Mouse (Mus musculus) liver, adult 2 months (tissue): ENCODE data around the gene Snd1. TPM values are rescaled to one million over a fixed set of nuclear protein-coding genes. Genes with fewer than 3 reads are reported as not detected.

Experiments
- DNase-seq: peaks from one replicate; pipeline ENCODE4 v3.0.0-alpha.2; 2011; ENCODE audit warnings: low read depth, low spot score; ENCODE audit errors: extremely low read depth
- H3K27ac ChIP-seq: fragments of 200-500 bp; replicated peaks from 2 replicates; pipeline ENCODE4 v1.5.1; 2012; ENCODE audit warnings: low read depth, mild to moderate bottlenecking, control low read depth, inconsistent platforms, low read length; ENCODE audit not compliant: insufficient read depth
- H3K27me3 ChIP-seq: fragments of 200-500 bp; 2 replicates; pipeline ENCODE4 v1.6.1; 2012; ENCODE audit warnings: mild to moderate bottlenecking, moderate library complexity, low read length, inconsistent platforms; ENCODE audit not compliant: control insufficient read depth, insufficient read depth
- H3K36me3 ChIP-seq: fragments of 200-500 bp; 2 replicates; pipeline ENCODE4 v1.6.1; 2012; ENCODE audit warnings: low read length, inconsistent platforms; ENCODE audit not compliant: control insufficient read depth, insufficient read depth
- H3K4me1 ChIP-seq: fragments of 200-500 bp; 2 replicates; pipeline ENCODE4 v1.6.1; 2011; ENCODE audit warnings: low read length; ENCODE audit not compliant: control insufficient read depth, insufficient read depth
- H3K4me3 ChIP-seq: fragments of 200-500 bp; 2 replicates; pipeline ENCODE4 v1.5.1; 2011; ENCODE audit warnings: low read depth, mild to moderate bottlenecking, control low read depth, low read length, moderate library complexity; ENCODE audit not compliant: insufficient read depth
- H3K79me2 ChIP-seq: fragments of 200-500 bp; 2 replicates; pipeline ENCODE4 v1.6.1; 2012; ENCODE audit warnings: inconsistent platforms, mild to moderate bottlenecking, low read length, moderate library complexity; ENCODE audit not compliant: control insufficient read depth, insufficient read depth
- H3K9ac ChIP-seq: fragments of 200-500 bp; 2 replicates; pipeline ENCODE4 v1.6.1; 2012; ENCODE audit warnings: low read depth, mild to moderate bottlenecking, control low read depth, inconsistent platforms, low read length
- CTCF ChIP-seq: fragments of 200-500 bp; IDR thresholded peaks from 2 replicates; pipeline ENCODE4 v1.5.1; 2011; ENCODE audit warnings: low read depth, low read length, control low read depth
- POLR2A ChIP-seq: fragments of 200-500 bp; IDR thresholded peaks from 2 replicates; pipeline ENCODE4 v1.6.1; 2011; ENCODE audit warnings: low read length, control low read depth; ENCODE audit not compliant: insufficient read depth; ENCODE audit errors: extremely low read depth
- WGBS: fragments of 180-500 bp; shearing (Covaris S2); methylation state at CpG from one replicate; pipeline ENCODE4 v1.1.7; 2018; 5-methylcytosine and 5-hydroxymethylcytosine counted together
- polyA plus RNA-seq: library from polyadenylated mRNA; depleted of rRNA; stranded (reverse); fragments of >200 nt; gene quantifications from 2 replicates; pipeline ENCODE4 v1.2.3, GENCODE M21; 2012
- total RNA-seq: library from RNA; depleted of rRNA; stranded (reverse); fragments of >200 nt; gene quantifications from 2 replicates; pipeline ENCODE4 v1.2.3, GENCODE M21; 2014

Snd1 gene
- total and polyA plus RNA-seq, 2 experiments, result 64.2 to 88.6 TPM

DNA sequence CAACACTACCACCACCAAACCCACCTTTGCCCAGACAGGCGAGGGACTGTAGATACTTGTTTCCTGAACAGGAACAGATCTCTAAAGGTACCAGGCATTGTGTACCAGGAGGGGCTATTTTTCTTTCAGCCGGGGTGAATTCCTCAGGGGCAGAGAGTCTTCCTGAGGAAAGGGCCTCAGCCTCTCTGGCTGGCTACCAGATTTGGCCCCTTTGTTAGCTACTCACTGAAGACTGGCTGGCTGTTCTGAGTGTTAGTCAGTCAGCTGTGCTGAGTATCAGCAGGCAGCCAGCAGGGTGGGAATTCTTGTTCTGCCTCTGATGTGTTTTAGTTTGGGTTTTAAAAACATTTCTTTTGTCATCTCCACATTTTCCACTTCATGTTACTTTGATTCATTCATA, 158.2 kb downstream of the Snd1 start:
- DNase-seq, result no peak
- Histone ChIP-seq H3K4me1 (peaks cover 6% of the 10 kb centered on the region), H3K27me3 (no peaks in the 10 kb centered on the region), H3K27ac (no peak overlapping the region), H3K79me2 (peaks cover 21% of the 10 kb centered on the region; the same call in 1 of the 2 replicates), H3K9ac (no peak overlapping the region), H3K36me3 (no peaks in the 10 kb centered on the region; the same call in none of the 2 replicates), H3K4me3 (no peak overlapping the region)
- TF ChIP-seq POLR2A (no peak), CTCF (no peak)
- WGBS, result 84% methylated on average over 2 of the region's 2 CpGs

DNA sequence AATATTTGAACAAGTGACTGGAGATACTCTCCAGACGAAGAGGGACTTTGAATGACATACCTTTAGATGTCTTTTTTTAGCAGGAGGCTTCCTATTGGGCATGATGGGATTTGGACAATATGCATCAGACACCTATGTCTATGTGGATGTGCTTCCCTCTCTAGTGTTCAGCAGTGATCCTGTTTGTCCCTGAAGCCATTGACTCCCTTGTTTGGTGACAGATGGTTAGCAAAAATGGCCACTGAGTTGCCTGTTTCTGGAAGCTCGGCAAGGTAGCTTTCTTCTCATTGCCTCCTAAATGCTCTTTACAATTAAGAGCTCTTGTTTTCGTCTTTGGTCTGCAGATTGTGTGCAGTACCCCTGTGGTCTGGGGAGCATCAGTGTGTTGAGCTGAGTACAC, 158.7 kb downstream of the Snd1 start:
- no peak overlapping the region for H3K9ac ChIP-seq
- DNase-seq, result no peak
- H3K79me2 ChIP-seq, result peaks cover 16% of the 10 kb centered on the region; the same call in 1 of the 2 replicates
- TF ChIP-seq POLR2A (no peak), CTCF (no peak)
- peaks cover 6% of the 10 kb centered on the region for H3K4me1 ChIP-seq
- no peaks in the 10 kb centered on the region for H3K27me3 ChIP-seq
- no peak overlapping the region for H3K27ac ChIP-seq
- WGBS, result 65% methylated on average over 3 of the region's 3 CpGs
- H3K36me3 ChIP-seq, result no peaks in the 10 kb centered on the region; the same call in none of the 2 replicates
- H3K4me3 ChIP-seq, result no peak overlapping the region

DNA sequence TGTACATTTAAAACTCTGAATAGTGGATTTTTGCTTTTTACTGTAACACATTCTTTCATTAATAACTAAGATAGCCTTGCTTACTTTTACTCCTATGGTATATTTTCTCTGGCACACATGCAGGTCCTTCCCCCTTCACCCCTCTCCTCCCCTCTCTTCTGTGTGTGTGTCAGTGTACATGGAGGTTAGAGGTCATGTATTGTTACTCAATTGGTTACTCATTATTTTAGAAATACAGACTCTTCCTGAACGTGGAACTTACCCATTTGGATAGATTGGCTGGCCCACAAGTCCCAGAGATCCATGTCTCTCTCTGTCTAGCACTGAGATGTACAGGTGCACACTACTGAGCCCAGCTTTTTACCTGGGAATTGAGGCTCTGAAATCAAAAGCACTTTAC, 160.2 kb downstream of the Snd1 start:
- DNase-seq, result peak; percentile 77
- TF ChIP-seq POLR2A (no peak), CTCF (no peak)
- H3K9ac ChIP-seq, result no peak overlapping the region
- H3K79me2 ChIP-seq, result peaks cover 19% of the 10 kb centered on the region; the same call in 1 of the 2 replicates
- H3K4me3 ChIP-seq, result no peak overlapping the region
- peaks cover 6% of the 10 kb centered on the region for H3K4me1 ChIP-seq
- 12% methylated on average over 1 of the region's 1 CpGs for WGBS
- no peak overlapping the region for H3K27ac ChIP-seq
- no peaks in the 10 kb centered on the region; the same call in none of the 2 replicates for H3K36me3 ChIP-seq
- no peaks in the 10 kb centered on the region for H3K27me3 ChIP-seq

DNA sequence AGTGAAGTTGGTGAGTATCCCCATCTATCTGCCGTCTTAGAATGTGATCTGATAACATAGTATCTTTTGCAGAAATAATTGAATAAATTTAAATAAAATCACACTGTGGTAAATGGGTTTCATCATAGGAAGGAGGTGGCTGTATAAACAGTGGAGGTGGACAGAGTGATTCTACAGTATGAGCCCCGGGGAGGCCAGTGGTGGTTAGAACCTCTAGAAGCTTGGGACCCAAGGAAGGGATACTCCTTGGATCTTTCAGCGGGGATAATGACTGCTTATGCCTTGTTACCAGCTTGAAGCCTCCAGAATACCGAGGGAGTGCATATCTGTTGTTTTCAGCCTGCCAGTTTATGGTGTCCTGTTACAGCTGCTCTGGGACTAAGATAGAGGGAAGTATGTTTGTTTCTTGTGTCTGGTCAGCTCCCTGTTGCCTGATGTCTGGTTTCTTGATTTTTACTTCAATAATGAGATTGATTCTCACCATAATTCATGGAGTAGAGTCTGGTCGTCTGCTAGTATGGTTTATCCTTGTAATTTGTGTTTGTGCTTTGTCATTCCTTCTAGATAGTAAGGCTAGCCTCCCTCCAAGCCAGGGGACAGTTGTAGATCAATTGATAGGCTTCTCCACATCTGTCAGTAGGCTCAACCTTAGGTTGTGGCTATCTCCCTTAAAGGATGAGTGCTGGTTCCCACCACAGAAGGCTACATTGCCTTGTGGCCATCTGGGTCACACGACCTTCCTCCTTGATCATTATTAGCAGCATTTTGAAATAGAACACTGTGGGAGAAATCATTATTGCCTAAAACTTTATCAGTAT, 160.8 kb downstream of the Snd1 start:
- Histone ChIP-seq H3K4me3 (no peak overlapping the region), H3K27me3 (no peaks in the 10 kb centered on the region), H3K36me3 (no peaks in the 10 kb centered on the region; the same call in none of the 2 replicates), H3K79me2 (peaks cover 19% of the 10 kb centered on the region; the same call in 1 of the 2 replicates), H3K9ac (no peak overlapping the region), H3K27ac (no peak overlapping the region), H3K4me1 (peaks cover 6% of the 10 kb centered on the region)
- TF ChIP-seq POLR2A (no peak), CTCF (no peak)
- 71% methylated on average over 6 of the region's 6 CpGs for WGBS
- DNase-seq, result no peak

DNA sequence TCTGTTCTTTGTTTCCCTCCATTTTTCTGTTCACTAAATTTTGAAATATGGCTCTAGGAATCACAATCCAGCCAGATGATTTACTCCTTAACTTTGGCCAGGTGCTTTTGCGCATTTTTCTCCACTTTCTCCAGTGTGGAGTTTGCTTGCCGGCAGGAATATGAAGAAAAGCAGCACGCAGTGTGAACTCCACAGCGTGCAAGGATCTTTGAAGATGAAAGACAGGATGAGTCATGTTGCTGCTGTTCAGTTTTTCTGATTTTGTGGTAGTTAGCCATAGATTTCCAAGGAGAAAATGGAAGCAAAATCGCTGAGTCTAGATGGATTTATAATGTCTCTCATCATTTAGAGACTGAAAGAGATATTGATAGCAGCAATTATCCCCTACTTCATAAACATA, 165.1 kb downstream of the Snd1 start:
- Histone ChIP-seq H3K27ac (no peak overlapping the region), H3K79me2 (peaks cover 27% of the 10 kb centered on the region; the same call in 1 of the 2 replicates), H3K27me3 (no peaks in the 10 kb centered on the region), H3K9ac (no peak overlapping the region), H3K4me1 (peaks cover 6% of the 10 kb centered on the region; the same call in 1 of the 2 replicates), H3K4me3 (no peak overlapping the region), H3K36me3 (no peaks in the 10 kb centered on the region; the same call in 1 of the 2 replicates)
- WGBS, result 94% methylated on average over 5 of the region's 5 CpGs
- no peak for DNase-seq
- TF ChIP-seq CTCF (no peak), POLR2A (no peak)

GRCm38 (mm10) chr6:28642909-28643308, 168.0 kb downstream of the Snd1 start:
- TF ChIP-seq POLR2A, result no peak
- no peak for TF ChIP-seq CTCF
- 66% methylated on average over 2 of the region's 2 CpGs for WGBS
- Histone ChIP-seq H3K4me1 (no peaks in the 10 kb centered on the region), H3K4me3 (no peak overlapping the region), H3K9ac (no peak overlapping the region), H3K79me2 (peaks cover 15% of the 10 kb centered on the region; the same call in 1 of the 2 replicates), H3K27me3 (no peaks in the 10 kb centered on the region), H3K36me3 (no peaks in the 10 kb centered on the region; the same call in 1 of the 2 replicates), H3K27ac (no peak overlapping the region)
- no peak for DNase-seq
